Mouse (Mus musculus) CH12.LX (cell line): ENCODE data around the gene Trem1. TPM values are rescaled to one million over a fixed set of nuclear protein-coding genes. Genes with fewer than 3 reads are reported as not detected.
A peak's percentile ranks its signal among the peaks of the same experiment; 100 is the strongest.

Source experiments
- DNase-seq: peaks from one replicate; pipeline ENCODE4 v3.0.0-alpha.2; 2013; ENCODE audit errors: extremely low read depth
- H3K27ac ChIP-seq: 2 replicates; pipeline ENCODE4 v1.5.1; 2012; ENCODE audit warnings: low read depth, mild to moderate bottlenecking, control low read depth, moderate library complexity; ENCODE audit not compliant: insufficient read depth
- H3K27me3 ChIP-seq: replicated peaks from 2 replicates; pipeline ENCODE3; 2012; ENCODE audit warnings: inconsistent platforms
- H3K36me3 ChIP-seq, 2 experiments: replicated peaks in 1 of 2; 2 replicates each; pipeline versions ENCODE3 to v1.6.1; 2012; ENCODE audit warnings: inconsistent platforms in 1 of 2, low read length in 1 of 2, mild to moderate bottlenecking in 1 of 2, mixed read lengths in 1 of 2, moderate library complexity in 1 of 2; ENCODE audit not compliant: control insufficient read depth in 1 of 2, insufficient read depth in 1 of 2
- H3K4me1 ChIP-seq, 2 experiments: 2 replicates each; pipeline ENCODE4 v1.6.1; 2012; ENCODE audit warnings: inconsistent platforms in 1 of 2, moderate library complexity in 1 of 2; ENCODE audit not compliant: insufficient read depth in 2 of 2, control insufficient read depth in 1 of 2
- H3K4me2 ChIP-seq: 2 replicates; pipeline ENCODE4 v1.6.1; 2012; ENCODE audit warnings: low read depth, mild to moderate bottlenecking, control low read depth; ENCODE audit not compliant: poor library complexity, insufficient read depth, severe bottlenecking
- H3K4me3 ChIP-seq, 3 experiments: fragments of 150-350 bp in 1 of 3; sonication (generic) in 1 of 3; replicated peaks in 1 of 3; 2 replicates each; pipeline versions ENCODE3 to v1.5.1; 2011 to 2012; ENCODE audit warnings: low read depth in 2 of 3, low read length in 2 of 3, mild to moderate bottlenecking in 2 of 3, moderate library complexity in 2 of 3, control low read depth in 1 of 3, improper control_type of control experiment in 1 of 3, inconsistent platforms in 1 of 3, mixed read lengths in 1 of 3; ENCODE audit not compliant: poor library complexity in 1 of 3
- H3K79me2 ChIP-seq: replicated peaks from 2 replicates; pipeline ENCODE4 v1.6.1; 2012; ENCODE audit warnings: mild to moderate bottlenecking, moderate library complexity; ENCODE audit not compliant: control insufficient read depth, poor library complexity, insufficient read depth, severe bottlenecking; ENCODE audit errors: extremely low read depth
- H3K9ac ChIP-seq: 2 replicates; pipeline ENCODE4 v1.6.1; 2012; ENCODE audit warnings: low read depth, mild to moderate bottlenecking, control low read depth, moderate library complexity; ENCODE audit not compliant: insufficient read depth
- H3K9me3 ChIP-seq: replicated peaks from 2 replicates; pipeline ENCODE3; 2012; ENCODE audit warnings: low read length, inconsistent platforms, mixed read lengths
- BHLHE40 ChIP-seq: IDR thresholded peaks from 2 replicates; pipeline ENCODE4 v1.6.1; 2011; ENCODE audit warnings: mild to moderate bottlenecking, low read depth, low read length, improper control_type of control experiment
- CHD1 ChIP-seq: IDR thresholded peaks from 2 replicates; pipeline ENCODE4 v1.6.1; 2012; ENCODE audit warnings: low read depth, low read length, improper control_type of control experiment, inconsistent platforms
- CHD2 ChIP-seq: IDR thresholded peaks from 2 replicates; pipeline ENCODE4 v1.6.1; 2011; ENCODE audit warnings: low read length, improper control_type of control experiment
- CTCF ChIP-seq, 2 experiments: IDR thresholded peaks in 1 of 2; conservative IDR thresholded peaks in 1 of 2; 2 replicates each; pipeline ENCODE4 v1.5.1; 2011 to 2012; ENCODE audit warnings: low read depth in 2 of 2, low read length in 2 of 2, improper control_type of control experiment in 1 of 2, inconsistent platforms in 1 of 2, mild to moderate bottlenecking in 1 of 2, moderate library complexity in 1 of 2
- ELF1 ChIP-seq: IDR thresholded peaks from 2 replicates; pipeline ENCODE4 v1.6.1; 2014; ENCODE audit warnings: low read depth, mild to moderate bottlenecking, inconsistent platforms, low read length, improper control_type of control experiment
- EP300 ChIP-seq: IDR thresholded peaks from 2 replicates; pipeline ENCODE4 v1.6.1; 2011; ENCODE audit warnings: low read length, improper control_type of control experiment
- GABPA ChIP-seq: IDR thresholded peaks from 2 replicates; pipeline ENCODE4 v1.6.1; 2012; ENCODE audit warnings: low read depth, low read length, improper control_type of control experiment, inconsistent platforms; ENCODE audit not compliant: insufficient replicate concordance
- HCFC1 ChIP-seq: IDR thresholded peaks from 2 replicates; pipeline ENCODE4 v1.6.1; 2012; ENCODE audit warnings: low read depth, mild to moderate bottlenecking, inconsistent platforms, low read length, improper control_type of control experiment
- JUND ChIP-seq: conservative IDR thresholded peaks from 2 replicates; pipeline ENCODE4 v1.6.1; 2011; ENCODE audit warnings: low read depth, low read length, improper control_type of control experiment
- KAT2A ChIP-seq: IDR thresholded peaks from 2 replicates; pipeline ENCODE4 v1.6.1; 2012; ENCODE audit warnings: low read length, improper control_type of control experiment, inconsistent platforms; ENCODE audit not compliant: insufficient replicate concordance
- MYC ChIP-seq: IDR thresholded peaks from 2 replicates; pipeline ENCODE4 v1.6.1; 2011; ENCODE audit warnings: low read depth, mild to moderate bottlenecking, improper control_type of control experiment, low read length
- NELFE ChIP-seq: IDR thresholded peaks from 2 replicates; pipeline ENCODE4 v1.6.1; 2011; ENCODE audit warnings: low read depth, low read length, improper control_type of control experiment
- NRF1 ChIP-seq: IDR thresholded peaks from 2 replicates; pipeline ENCODE4 v1.6.1; 2014; ENCODE audit warnings: low read depth, mild to moderate bottlenecking, inconsistent platforms, low read length, improper control_type of control experiment, moderate library complexity
- POLR2AphosphoS2 ChIP-seq: IDR thresholded peaks from 2 replicates; pipeline ENCODE4 v1.6.1; 2011; ENCODE audit warnings: low read depth, low read length, improper control_type of control experiment
- RAD21 ChIP-seq: IDR thresholded peaks from 2 replicates; pipeline ENCODE4 v1.6.1; 2011; ENCODE audit warnings: low read depth, mild to moderate bottlenecking, low read length, improper control_type of control experiment, moderate library complexity
- RCOR1 ChIP-seq: conservative IDR thresholded peaks from 2 replicates; pipeline ENCODE4 v1.6.1; 2012; ENCODE audit warnings: low read depth, mild to moderate bottlenecking, inconsistent platforms, low read length, improper control_type of control experiment
- SIN3A ChIP-seq: IDR thresholded peaks from 2 replicates; pipeline ENCODE4 v1.6.1; 2012; ENCODE audit warnings: low read length, improper control_type of control experiment, inconsistent platforms
- SMC3 ChIP-seq: IDR thresholded peaks from 2 replicates; pipeline ENCODE4 v1.6.1; 2011; ENCODE audit warnings: low read depth, low read length, improper control_type of control experiment
- TCF12 ChIP-seq: IDR thresholded peaks from 2 replicates; pipeline ENCODE4 v1.6.1; 2014; ENCODE audit warnings: low read depth, mild to moderate bottlenecking, inconsistent platforms, low read length, improper control_type of control experiment
- ZNF384 ChIP-seq: IDR thresholded peaks from 2 replicates; pipeline ENCODE4 v1.6.1; 2012; ENCODE audit warnings: low read depth, low read length, improper control_type of control experiment, inconsistent platforms
- dilution Hi-C: fragments of 300-500 bp; cut with MboI; formaldehyde crosslinking; loops from 2 replicates; pipeline ENCODE4 v1.14.3; 2020; ENCODE audit warnings: low sequenced_read_pairs; ENCODE audit not compliant: extremely low pct_unique_long_range_greater_than_20kb, extremely low pct_ligation_motif_present
- in situ Hi-C: fragments of 300-500 bp; cut with MboI; formaldehyde crosslinking; loops from 3 replicates; pipeline ENCODE4 v1.14.3; 2019; ENCODE audit warnings: low sequenced_read_pairs, low pct_ligation_motif_present, low pct_unique_long_range_greater_than_20kb, mixed read lengths
- polyA plus RNA-seq: library from polyadenylated mRNA; unstranded; fragments of >175 nt; gene quantifications from 2 replicates; pipeline ENCODE4 v1.2.1, GENCODE M21; 2012; ENCODE audit warnings: low read depth; ENCODE audit not compliant: insufficient read length
- total RNA-seq, 2 experiments: library from RNA; depleted of rRNA; stranded (reverse); fragments of 300-350 nt in 1 of 2; fragments of >200 nt in 1 of 2; gene quantifications; 2 replicates each; pipeline ENCODE4 v1.2.3; 2012 to 2014

Trem1 gene
- total RNA-seq (2012; rRNA removed) (0.08 TPM in 1 of 2 replicates, not detected in the other), total RNA-seq (2014; rRNA removed) (0.17 and 0.32 TPM in 2 replicates), polyA plus RNA-seq (0.25 and 0.29 TPM in 2 replicates)

GRCm38 (mm10) chr17:48232518-48232917, at the start of gene Trem1:
Gene Trem1, plus strand, starts transcription at chr17:48232768.
- Histone ChIP-seq H3K4me1 (peaks cover 3 to 15% of the 10 kb centered on the region in 2 experiments), H3K9ac (no peak within 1 kb of the TSS)
- TF ChIP-seq KAT2A (no peak), MYC (no peak), CHD2 (no peak), ELF1 (no peak), HCFC1 (no peak), NELFE (no peak), CTCF (conservative IDR thresholded peaks at IDR 0.05 in 1 of 2, IDR thresholded peaks at IDR 0.05 in 1 of 2; ENCODE audit: low read depth in 2 of 2, low read length in 2 of 2) (no peak), CHD1 (no peak), RAD21 (no peak), ZNF384 (no peak), RCOR1 (no peak), GABPA (no peak), JUND (no peak), SIN3A (no peak), NRF1 (no peak)
- TF ChIP-seq, all 38 proteins: peak for 0
- Histone ChIP-seq H3K4me3 (no peak within 1 kb of the TSS), H3K27me3 (no peaks in the 10 kb centered on the region), H3K27ac (no peak within 1 kb of the TSS), H3K9me3 (no peaks in the 10 kb centered on the region), H3K4me2 (no peak within 1 kb of the TSS), H3K36me3 (no peaks in the 10 kb centered on the region), H3K79me2 (no peaks in the 10 kb centered on the region)
- dilution Hi-C loops: no loop called here
- peak; percentile 27 for DNase-seq
- in situ Hi-C loops: no loop called here

- in situ Hi-C loops: no loop called here
- Histone ChIP-seq H3K9me3 (no peaks in the 10 kb centered on the region), H3K4me1 (peaks cover 2 to 37% of the 10 kb centered on the region in 2 experiments; a peak in 2 of 4 replicates), H3K27me3 (no peaks in the 10 kb centered on the region), H3K27ac (no peak overlapping the region)
- DNase-seq: peak; percentile 20
- no peak for TF ChIP-seq SMC3
- TF ChIP-seq POLR2AphosphoS2: no peak
- no peak for TF ChIP-seq TCF12
- no peak for TF ChIP-seq ELF1
- no peak for TF ChIP-seq JUND
- TF ChIP-seq GABPA: no peak
- TF ChIP-seq BHLHE40: no peak
- no peak for TF ChIP-seq EP300
- TF ChIP-seq, all 38 proteins: peak for 0
- dilution Hi-C loops: no loop called here
- H3K36me3 ChIP-seq: no peaks in the 10 kb centered on the region
- no peak overlapping the region for H3K9ac ChIP-seq
- H3K4me2 ChIP-seq: no peak overlapping the region
- no peak overlapping the region for H3K4me3 ChIP-seq
- no peaks in the 10 kb centered on the region for H3K79me2 ChIP-seq
Observed at GRCm38 (mm10) chr17:48185252-48185651, 47.3 kb upstream of the Trem1 start.
